Mouse (Mus musculus): ENCODE results near the gene Olfr1390. TPM values are rescaled to one million over a fixed set of nuclear protein-coding genes. Genes with fewer than 3 reads are reported as not detected.
"Not testable (repeated sequence)": the region's sequence is repeated elsewhere in the genome, so short reads cannot be mapped to it uniquely, and the experiment has no call there.

Gene Olfr1390
- not detected for polyA plus RNA-seq (2017; shearing (Covaris generic))

GRCm38 (mm10) chr11:49334888-49335287 lies at the start of gene Olfr1390:
TSS of gene Olfr1390 (plus strand) at chr11:49335188.
- no peak for ATAC-seq

GRCm38 (mm10) chr11:49287251-49287650 lies 47.7 kb upstream of the Olfr1390 start:
- ATAC-seq: no peak

- ATAC-seq: no peak
Measured at GRCm38 (mm10) chr11:49292777-49293176, 42.2 kb upstream of the Olfr1390 start.

- ATAC-seq: no peak
Measured at GRCm38 (mm10) chr11:49304441-49304840, 30.5 kb upstream of the Olfr1390 start, which contains the start of gene Olfr10. TSS of gene Olfr10 (plus strand) at chr11:49304741.

- ATAC-seq: not testable (repeated sequence)
Measured at GRCm38 (mm10) chr11:49308547-49308946, 26.4 kb upstream of the Olfr1390 start.

- no peak for ATAC-seq
Measured at GRCm38 (mm10) chr11:49322442-49322841, 12.5 kb upstream of the Olfr1390 start, which contains the start of gene Olfr1391. TSS of gene Olfr1391 (plus strand) at chr11:49322742.

- ATAC-seq: no peak
Measured at GRCm38 (mm10) chr11:49326726-49327125, 8.3 kb upstream of the Olfr1390 start.

GRCm38 (mm10) chr11:49329686-49330085 lies 5.3 kb upstream of the Olfr1390 start:
- no peak for ATAC-seq

- ATAC-seq: no peak
Measured at GRCm38 (mm10) chr11:49337150-49337832, 2.3 kb downstream of the Olfr1390 start.

- ATAC-seq: no peak
Measured at GRCm38 (mm10) chr11:49383133-49383532, 48.1 kb downstream of the Olfr1390 start.

- not testable (repeated sequence) for ATAC-seq
Measured at GRCm38 (mm10) chr11:49386118-49386517, 51.1 kb downstream of the Olfr1390 start.

Other genes starting within 250 kb of the Olfr1390 start
- under 1 TPM; 0.35 to 0.47 TPM for gene Olfr1396, start 220.3 kb upstream of the Olfr1390 start, polyA plus RNA-seq (2017; shearing (Covaris generic))
- not detected for gene Olfr1395, start 192.9 kb upstream of the Olfr1390 start, polyA plus RNA-seq (2017; shearing (Covaris generic))
- gene Olfr1394, start 180.8 kb upstream of the Olfr1390 start, polyA plus RNA-seq (2017; shearing (Covaris generic)): not detected
- under 1 TPM in 1 of 2 experiments, not detected in 1; 0.35 TPM for gene Btnl9, start 148.0 kb upstream of the Olfr1390 start, polyA plus RNA-seq (2017; shearing (Covaris generic))
- 10 to 100 TPM; 60.2 to 62.0 TPM for gene Zfp62, start 131.9 kb upstream of the Olfr1390 start, polyA plus RNA-seq (2017; shearing (Covaris generic))
- 100 to 1,000 TPM in 1 of 2 experiments, 10 to 100 TPM in 1; 70.9 to 106 TPM for gene Mgat1, start 91.0 kb upstream of the Olfr1390 start, polyA plus RNA-seq (2017; shearing (Covaris generic))
- under 1 TPM in 1 of 2 experiments, not detected in 1; 0.28 TPM for gene Olfr1393, start 56.9 kb upstream of the Olfr1390 start, polyA plus RNA-seq (2017; shearing (Covaris generic))
- not detected for gene Olfr1392, start 49.9 kb upstream of the Olfr1390 start, polyA plus RNA-seq (2017; shearing (Covaris generic))
- gene Olfr10, start 30.4 kb upstream of the Olfr1390 start, polyA plus RNA-seq (2017; shearing (Covaris generic)): not detected
- not detected for gene Olfr1391, start 12.4 kb upstream of the Olfr1390 start, polyA plus RNA-seq (2017; shearing (Covaris generic))
- gene Olfr1389, start 87.9 kb downstream of the Olfr1390 start, polyA plus RNA-seq (2017; shearing (Covaris generic)): not detected
- gene Olfr1388, start 101.4 kb downstream of the Olfr1390 start, polyA plus RNA-seq (2017; shearing (Covaris generic)): not detected
- gene Olfr1387, start 120.2 kb downstream of the Olfr1390 start, polyA plus RNA-seq (2017; shearing (Covaris generic)): not detected
- not detected for gene Olfr1386, start 129.9 kb downstream of the Olfr1390 start, polyA plus RNA-seq (2017; shearing (Covaris generic))
- gene Olfr1385, start 153.9 kb downstream of the Olfr1390 start, polyA plus RNA-seq (2017; shearing (Covaris generic)): not detected
- gene Olfr1384, start 171.5 kb downstream of the Olfr1390 start, polyA plus RNA-seq (2017; shearing (Covaris generic)): not detected
- not detected for gene Olfr1383, start 184.5 kb downstream of the Olfr1390 start, polyA plus RNA-seq (2017; shearing (Covaris generic))
- gene Olfr1382, start 193.1 kb downstream of the Olfr1390 start, polyA plus RNA-seq (2017; shearing (Covaris generic)): not detected
- under 1 TPM in 1 of 2 experiments, not detected in 1; 0.08 TPM for gene Olfr1381, start 208.3 kb downstream of the Olfr1390 start, polyA plus RNA-seq (2017; shearing (Covaris generic))
- gene Olfr1380, start 221.7 kb downstream of the Olfr1390 start, polyA plus RNA-seq (2017; shearing (Covaris generic)): not detected